Mouse (Mus musculus): Measurements from ENCODE around the gene Iffo1.

Gene Iffo1

GRCm38 (mm10) chr6:125145001-125145400 is at the start of gene Iffo1:
Iffo1 (plus strand) TSS chr6:125145241.
- peak; percentile 93 for DNase-seq

GRCm38 (mm10) chr6:125095391-125096278 is 49.4 kb upstream of the Iffo1 start, which contains the start of gene Chd4:
Chd4 (plus strand) TSS chr6:125095981.
- peak; percentile 97 for DNase-seq

GRCm38 (mm10) chr6:125096279-125096596 is 48.8 kb upstream of the Iffo1 start:
- DNase-seq, result no peak

- peak; percentile 84 for DNase-seq
These were observed 48.3 kb upstream of the Iffo1 start for GRCm38 (mm10) chr6:125096597-125097345.

DNA sequence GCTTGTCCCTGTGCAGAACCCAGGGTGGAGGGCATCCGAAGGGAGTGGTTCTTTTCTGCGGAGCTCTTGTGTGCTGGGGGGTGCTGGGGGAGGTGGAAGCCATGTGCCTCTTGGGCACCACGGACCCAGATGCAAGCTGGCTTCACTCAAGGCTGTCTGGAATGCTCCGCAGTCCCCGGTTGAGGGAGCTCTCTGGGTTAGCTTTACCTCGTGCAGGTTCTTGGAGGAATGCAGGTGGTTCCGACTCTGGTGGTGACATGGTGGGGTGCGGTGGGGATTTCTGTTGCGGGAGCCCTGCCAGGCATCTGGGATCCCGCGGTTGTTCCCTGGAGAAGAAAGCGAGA is 47.7 kb upstream of the Iffo1 start:
- no peak for DNase-seq

DNA sequence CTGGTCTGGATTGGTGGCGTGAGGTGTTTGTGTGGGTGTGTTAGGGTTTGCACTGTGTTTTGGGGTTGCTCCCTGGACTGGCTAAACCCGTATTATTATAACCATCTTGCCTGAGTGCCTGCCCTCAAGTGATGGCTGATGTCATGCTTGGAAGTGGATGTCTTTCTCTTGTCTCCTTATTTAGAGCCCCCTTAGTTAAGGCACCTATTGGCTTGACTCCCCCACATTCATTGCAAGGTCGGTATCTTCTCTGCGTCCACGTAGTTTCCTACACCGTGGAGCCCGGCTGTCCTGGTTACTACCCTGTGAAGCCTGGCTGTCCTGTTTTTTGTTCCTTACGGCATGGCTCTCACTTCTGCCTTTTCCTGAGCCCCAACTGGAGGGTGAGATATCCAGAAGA is 47.1 kb upstream of the Iffo1 start:
- no peak for DNase-seq

DNA sequence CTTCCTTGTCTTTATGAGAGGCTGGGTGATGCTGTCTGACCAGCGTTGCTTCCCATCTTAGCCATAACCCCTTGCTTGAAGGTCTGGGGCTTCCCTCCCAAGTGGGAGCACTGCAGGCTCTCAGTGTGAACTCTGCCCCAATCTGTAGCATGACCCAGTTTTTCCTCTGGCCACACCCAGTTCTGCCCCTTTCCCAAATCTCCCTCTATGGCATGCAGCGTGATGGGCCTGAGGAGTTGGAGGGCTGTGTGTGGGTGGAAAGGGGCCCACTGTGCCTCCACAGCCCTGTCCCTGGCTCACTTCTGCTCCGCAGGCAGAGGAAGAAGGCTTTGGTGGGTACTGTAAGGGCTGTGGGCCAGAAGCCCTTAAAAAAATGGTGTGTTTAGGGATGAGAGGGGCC is 46.5 kb upstream of the Iffo1 start:
- no peak for DNase-seq

DNA sequence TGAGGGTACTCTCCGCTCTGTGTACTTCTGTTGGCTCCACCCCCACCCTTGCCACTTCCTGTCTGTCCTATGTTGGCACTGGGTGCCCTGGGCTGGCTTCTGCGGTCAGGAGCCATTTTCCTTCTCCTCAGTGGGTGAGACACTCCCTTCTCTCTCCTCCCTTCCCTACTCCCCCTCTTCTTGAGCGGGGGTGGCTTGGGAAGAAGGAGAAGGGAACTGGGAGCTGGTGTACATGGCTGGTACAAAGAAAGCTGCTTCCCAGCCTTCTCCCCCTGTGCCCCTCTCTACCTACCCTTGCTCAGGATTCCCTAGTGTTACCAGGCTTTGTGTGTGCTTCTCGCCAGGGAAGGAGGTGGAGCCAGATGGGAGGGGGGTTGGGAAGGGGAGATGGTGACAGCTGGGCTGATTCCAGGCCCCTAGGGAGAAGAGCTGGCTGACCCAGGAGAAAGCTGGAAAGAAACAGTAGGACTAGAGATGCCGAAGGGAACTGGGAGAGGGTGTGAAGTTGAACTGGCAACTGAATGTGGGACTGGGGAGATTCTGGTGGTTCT is 45.5 kb upstream of the Iffo1 start:
- peak; percentile 59 for DNase-seq

GRCm38 (mm10) chr6:125101444-125101843 is 43.6 kb upstream of the Iffo1 start:
- DNase-seq, result no peak

DNA sequence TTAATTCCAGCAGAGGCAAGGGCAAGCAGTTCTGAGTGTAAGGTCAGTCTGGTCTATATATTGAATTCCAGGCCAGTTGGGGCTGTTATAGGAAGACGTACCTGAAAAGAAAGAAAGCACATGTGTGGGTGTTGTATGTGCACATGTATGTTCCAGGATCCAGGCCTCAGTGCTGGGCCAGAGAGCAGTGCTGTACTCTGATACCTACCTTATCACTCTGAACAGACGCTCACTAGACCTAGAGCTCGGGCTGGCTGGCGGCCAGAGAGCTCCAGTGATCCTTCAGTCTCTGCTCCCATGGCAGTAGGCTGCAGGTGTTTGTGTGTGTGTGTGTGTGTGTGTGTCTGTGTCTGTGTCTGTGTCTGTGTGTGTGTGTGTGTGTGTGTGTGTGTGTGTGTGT is 40.8 kb upstream of the Iffo1 start:
- no peak for DNase-seq

- DNase-seq, result no peak
These were observed 37.3 kb upstream of the Iffo1 start for GRCm38 (mm10) chr6:125107705-125108104.

GRCm38 (mm10) chr6:125109371-125109770 is 35.7 kb upstream of the Iffo1 start:
- DNase-seq, result no peak

GRCm38 (mm10) chr6:125110927-125111326 is 34.1 kb upstream of the Iffo1 start:
- peak; percentile 60 for DNase-seq

DNA sequence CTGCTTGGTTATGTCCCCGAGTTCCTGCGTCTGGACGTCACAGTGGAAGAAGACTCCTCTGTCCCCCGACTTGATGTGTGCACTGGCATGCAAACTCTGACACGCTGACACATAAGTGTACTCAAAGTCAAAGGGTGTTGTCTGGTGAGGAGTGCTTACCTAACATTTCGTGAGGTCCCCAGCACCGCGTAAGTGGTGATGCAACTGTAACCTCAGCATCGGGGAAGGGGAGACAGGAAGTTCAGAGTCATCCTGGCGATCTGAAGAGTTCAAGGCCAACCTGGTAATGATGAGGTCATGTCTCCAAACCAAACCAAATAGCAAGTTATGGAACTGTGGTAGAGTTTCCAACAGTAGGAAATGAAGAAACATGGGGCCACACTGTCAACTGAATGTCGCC is 32.5 kb upstream of the Iffo1 start:
- DNase-seq, result no peak

GRCm38 (mm10) chr6:125119387-125119786 is 25.7 kb upstream of the Iffo1 start:
- no peak for DNase-seq

DNA sequence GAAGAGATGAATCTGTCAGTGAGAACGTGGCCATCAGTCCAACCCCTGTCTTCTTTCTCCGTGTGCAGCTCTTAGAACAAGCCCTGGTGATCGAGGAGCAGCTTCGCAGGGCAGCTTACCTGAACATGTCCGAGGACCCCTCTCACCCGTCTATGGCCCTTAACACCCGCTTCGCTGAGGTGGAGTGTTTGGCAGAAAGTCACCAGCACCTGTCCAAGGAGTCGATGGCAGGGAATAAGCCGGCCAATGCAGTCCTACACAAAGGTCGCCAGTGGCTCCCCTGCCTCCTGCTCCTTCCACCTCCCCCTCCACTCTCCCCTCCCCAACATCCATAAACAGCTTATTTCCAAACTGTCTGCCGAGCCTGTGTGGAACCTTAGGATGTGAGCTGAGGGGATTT is 16.3 kb upstream of the Iffo1 start:
- DNase-seq, result no peak

GRCm38 (mm10) chr6:125129710-125130402 is 15.2 kb upstream of the Iffo1 start:
- DNase-seq, result no peak

GRCm38 (mm10) chr6:125131302-125132156 is 13.5 kb upstream of the Iffo1 start, which contains the start of gene Nop2:
Nop2 (plus strand) TSS chr6:125131909.
- DNase-seq, result peak; percentile 93

- no peak for DNase-seq
These were observed 12.6 kb upstream of the Iffo1 start for GRCm38 (mm10) chr6:125132470-125132869.

GRCm38 (mm10) chr6:125137002-125137671 is 7.9 kb upstream of the Iffo1 start:
- DNase-seq, result peak; percentile 47

- DNase-seq, result no peak
These were observed 5.3 kb upstream of the Iffo1 start for GRCm38 (mm10) chr6:125139747-125140146.

GRCm38 (mm10) chr6:125142436-125142835 is 2.6 kb upstream of the Iffo1 start:
- DNase-seq, result no peak

Data from kidney, postnatal 14 days (tissue).